Mouse (Mus musculus): ENCODE measurements around the gene Kif21a. TPM values are rescaled to one million over a fixed set of nuclear protein-coding genes. Genes with fewer than 3 reads are reported as not detected.

The Kif21a gene
- 0.02 and 0.09 TPM in 2 replicates for polyA plus RNA-seq (2012)

GRCm38 (mm10) chr15:91049496-91050441 is at the start of gene Kif21a:
Gene Kif21a (minus strand): TSS chr15:91049948.

Other genes starting within 250 kb of the Kif21a start
- 1.1 and 1.4 TPM in 2 replicates for gene Abcd2, start 141.9 kb upstream of the Kif21a start, polyA plus RNA-seq (2012)
- not detected in 2 replicates for gene CN725425, start 149.5 kb upstream of the Kif21a start, polyA plus RNA-seq (2012)

Measured in megakaryocyte-erythroid progenitor cell, adult 5 weeks (primary cell).